Mouse (Mus musculus): ENCODE results near the gene Gm42906.

DNA sequence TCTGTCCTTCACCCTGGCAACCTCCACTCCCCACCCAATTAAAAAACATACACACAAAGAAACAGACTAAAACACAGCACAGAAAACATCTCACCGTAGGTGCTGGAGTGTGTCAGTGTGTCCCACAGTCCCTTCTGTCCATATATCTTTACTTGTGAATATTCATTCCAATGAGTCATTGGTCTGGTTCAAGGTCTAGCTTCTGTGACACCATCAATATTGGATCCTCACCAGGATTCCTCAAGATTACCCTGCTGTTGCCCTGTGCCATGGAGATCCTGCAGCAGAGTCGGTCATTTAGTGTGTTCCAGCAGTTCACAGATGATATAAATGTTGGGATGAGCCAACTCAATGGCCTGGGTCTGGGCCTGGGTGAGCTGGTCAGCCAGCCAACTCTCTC, 152.0 kb downstream of the Gm42906 start:
- TF ChIP-seq CTCF (IDR thresholded peaks at IDR 0.05) (no peak), EP300 (IDR thresholded peaks at IDR 0.05) (no peak)

All from lung, postnatal 0 days (tissue).